Mouse (Mus musculus): ENCODE data around the gene Cic.

Cic gene

DNA sequence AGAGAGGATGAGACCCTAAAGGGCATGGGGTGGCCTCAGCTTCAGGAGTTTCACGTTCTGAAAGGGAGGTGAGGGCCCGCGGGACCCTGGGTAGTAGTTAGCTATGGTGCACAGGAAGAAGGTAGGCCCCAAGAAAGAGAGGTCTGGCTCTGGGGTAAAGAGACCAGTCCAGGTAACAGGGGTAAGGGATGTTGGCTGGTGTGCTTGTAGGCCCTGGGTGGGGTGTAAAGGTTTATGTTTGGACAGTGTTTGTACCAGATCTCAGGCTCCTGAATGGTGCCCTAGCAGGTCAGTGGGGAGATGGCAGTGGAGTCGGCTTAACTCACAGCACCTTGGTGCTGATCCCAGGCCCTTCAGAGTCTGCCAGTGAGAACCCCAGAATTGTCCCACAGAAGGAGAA, 1.5 kb downstream of the Cic start:
- DNase-seq (ENCODE audit: low read depth, low spot score) = no peak

DNA sequence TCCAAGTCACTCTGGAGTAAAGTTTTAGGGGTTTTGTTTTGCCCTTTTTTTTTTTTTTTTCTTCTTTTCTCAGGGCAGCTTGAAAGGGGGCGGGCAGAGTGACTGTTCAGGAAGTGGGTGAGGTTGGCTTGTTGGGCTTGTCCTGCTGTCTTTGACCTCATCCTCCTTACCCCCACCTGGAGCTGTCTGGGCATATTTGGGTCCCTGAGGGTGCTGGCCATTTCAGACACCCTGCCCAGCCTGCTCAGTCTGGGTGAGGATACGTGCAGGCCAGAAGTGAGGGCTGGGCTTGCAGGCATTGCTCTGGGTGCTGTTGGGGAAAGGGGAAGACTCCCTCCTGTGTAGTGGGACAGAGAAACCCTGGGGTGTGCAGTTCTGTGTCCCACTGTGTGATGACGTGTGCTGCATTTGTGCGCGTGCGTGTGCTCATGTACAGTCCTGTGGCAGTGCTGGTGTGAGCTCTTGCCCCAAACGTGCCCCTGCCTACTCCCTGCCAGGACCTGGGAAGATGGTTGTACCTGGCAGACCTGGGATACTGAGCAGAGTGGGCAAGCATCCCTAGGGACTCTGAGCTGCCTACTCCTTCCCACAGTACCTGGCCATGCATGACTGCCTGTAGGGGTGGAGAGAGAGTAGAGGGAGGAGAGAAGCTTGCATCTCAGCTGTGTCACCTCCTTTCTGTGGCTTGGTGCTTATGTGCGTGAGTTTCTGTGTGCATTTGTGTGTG, 2.2 kb downstream of the Cic start:
- no peak for DNase-seq (ENCODE audit: low read depth, low spot score)

DNA sequence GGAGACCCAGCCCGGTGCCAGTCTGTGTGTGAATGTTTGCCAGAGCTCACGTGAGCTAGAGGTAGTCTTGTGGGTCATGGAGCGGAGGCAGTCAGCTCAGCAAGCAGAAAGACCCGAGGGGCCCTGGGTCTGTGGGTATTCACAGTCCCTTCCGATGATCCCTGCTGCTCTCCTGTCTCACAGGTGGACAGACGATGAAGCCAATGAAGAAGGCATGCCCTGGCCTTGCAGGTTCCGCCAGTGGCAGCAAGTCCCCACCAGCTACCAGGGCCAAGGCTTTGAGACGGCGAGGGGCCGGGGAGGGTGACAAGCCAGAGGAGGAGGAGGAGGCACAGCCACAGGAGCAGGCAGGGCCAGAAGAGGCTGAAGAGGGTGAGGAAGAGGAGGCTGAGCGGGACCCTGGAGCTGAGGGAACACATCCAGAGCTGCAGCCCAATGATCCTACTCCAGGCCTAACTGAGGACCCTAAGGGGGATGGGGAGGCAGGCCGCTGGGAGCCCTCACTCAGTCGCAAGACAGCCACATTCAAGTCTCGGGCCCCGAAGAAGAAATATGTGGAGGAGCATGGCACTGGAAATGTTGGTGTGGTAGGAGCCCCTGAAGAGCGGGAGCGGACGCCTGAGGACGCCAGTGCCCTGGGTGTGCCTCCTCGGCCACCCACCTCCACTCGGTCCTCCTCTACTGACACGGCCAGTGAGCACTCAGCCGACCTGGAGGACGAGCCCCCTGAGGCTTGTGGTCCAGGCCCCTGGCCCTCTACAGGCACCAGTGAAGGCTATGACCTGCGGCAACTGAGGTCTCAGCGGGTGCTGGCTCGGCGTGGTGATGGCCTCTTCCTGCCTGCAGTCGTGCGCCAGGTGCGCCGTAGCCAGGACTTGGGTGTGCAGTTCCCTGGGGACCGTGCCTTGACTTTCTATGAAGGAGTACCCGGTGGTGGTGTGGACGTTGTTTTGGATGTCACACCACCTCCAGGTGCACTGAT, 3.4 kb downstream of the Cic start:
- no peak for DNase-seq (ENCODE audit: low read depth, low spot score)

DNA sequence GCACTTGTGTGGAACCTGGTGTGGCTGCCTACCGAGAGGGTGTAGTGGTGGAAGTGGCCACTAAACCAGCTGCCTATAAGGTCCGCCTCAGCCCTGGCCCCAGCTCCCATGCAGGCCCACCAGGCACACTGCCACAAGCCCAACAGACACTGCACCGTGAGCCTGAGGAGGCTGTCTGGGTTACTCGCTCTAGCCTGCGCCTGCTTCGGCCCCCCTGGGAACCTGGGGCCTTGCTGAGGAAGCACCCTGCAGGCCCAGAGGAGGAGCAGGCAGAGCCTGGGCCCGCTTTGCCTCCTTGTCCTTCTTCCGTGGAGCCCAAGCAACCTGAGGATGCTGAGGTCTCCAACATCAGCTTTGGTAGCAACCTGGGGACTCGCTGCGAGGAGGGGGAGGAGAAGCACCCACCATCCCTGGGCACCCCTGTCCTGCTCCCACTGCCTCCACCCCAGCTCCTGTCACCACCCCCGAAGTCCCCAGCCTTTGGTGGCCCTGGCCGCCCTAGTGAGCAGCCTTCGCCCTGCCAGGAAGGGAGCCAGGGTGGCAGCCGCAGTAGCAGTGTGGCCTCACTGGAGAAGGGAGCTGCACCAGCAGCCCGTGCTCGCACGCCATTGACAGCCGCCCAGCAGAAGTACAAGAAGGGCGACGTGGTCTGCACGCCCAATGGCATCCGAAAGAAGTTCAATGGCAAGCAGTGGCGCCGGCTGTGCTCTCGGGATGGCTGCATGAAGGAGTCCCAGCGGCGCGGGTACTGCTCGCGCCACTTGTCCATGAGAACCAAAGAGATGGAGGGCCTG, 4.3 kb downstream of the Cic start:
- no peak for DNase-seq (ENCODE audit: low read depth, low spot score)

DNA sequence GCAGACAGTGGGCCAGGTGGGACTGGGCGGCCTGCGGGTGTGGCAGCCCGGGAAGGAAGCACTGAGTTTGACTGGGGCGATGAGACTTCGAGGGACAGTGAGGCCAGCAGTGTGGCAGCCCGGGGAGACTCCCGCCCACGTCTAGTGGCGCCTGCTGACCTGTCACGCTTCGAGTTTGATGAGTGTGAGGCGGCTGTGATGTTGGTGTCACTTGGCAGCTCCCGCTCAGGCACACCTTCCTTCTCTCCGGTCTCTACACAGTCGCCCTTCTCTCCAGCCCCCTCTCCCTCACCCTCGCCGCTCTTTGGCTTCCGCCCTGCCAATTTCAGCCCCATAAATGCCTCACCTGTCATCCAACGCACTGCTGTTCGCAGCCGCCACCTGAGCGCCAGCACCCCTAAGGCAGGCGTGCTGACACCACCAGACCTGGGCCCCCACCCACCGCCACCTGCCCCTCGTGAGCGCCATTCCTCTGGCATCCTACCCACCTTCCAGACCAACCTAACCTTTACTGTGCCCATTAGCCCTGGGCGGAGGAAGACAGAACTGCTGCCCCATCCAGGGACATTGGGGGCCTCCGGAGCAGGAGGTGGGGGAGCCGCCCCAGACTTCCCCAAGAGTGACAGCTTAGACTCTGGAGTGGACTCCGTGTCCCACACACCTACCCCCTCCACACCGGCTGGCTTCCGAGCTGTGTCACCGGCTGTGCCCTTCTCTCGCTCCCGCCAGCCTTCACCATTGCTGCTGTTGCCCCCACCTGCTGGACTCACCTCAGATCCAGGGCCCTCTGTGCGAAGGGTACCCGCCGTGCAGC, 5.1 kb downstream of the Cic start:
- DNase-seq (ENCODE audit: low read depth, low spot score) = no peak

DNA sequence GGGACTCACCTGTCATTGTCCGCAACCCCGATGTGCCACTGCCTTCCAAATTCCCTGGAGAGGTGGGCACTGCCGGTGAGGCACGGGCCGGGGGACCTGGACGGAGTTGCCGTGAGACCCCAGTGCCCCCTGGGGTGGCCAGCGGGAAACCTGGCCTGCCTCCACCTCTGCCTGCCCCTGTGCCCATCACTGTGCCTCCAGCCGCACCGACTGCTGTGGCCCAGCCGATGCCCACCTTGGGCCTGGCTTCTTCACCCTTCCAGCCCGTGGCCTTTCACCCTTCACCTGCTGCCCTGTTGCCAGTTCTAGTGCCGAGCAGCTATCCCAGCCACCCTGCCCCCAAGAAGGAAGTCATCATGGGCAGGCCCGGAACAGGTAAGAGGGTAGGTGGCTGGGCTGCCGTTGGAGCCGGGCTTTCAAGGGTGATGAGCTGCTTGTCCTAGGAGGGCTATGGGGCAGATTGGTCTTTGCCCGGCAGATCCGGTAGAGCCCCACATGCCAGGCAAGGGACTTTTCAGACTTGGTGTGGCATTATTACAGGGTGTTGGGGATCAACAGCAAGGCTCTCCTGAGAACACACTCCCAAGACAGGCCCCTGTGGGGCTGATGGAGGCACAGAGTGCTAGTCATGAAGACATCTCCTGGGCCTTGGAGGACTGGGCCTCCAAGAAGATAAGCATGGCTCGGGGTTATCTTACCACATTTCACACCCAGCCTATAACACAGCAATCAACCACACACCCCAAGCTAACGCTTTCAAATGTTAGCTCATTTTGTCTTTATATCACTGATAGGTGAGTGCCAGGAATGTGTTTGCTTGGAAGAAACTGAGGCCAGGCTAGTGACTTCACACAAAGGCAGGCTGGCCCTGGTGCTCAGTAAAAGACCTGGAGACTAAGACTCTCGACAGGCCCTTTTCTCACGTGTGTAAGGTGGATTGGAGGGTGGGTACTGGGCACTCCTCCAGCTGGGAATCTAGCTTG, 6.0 kb downstream of the Cic start:
- no peak for DNase-seq (ENCODE audit: low read depth, low spot score)

DNA sequence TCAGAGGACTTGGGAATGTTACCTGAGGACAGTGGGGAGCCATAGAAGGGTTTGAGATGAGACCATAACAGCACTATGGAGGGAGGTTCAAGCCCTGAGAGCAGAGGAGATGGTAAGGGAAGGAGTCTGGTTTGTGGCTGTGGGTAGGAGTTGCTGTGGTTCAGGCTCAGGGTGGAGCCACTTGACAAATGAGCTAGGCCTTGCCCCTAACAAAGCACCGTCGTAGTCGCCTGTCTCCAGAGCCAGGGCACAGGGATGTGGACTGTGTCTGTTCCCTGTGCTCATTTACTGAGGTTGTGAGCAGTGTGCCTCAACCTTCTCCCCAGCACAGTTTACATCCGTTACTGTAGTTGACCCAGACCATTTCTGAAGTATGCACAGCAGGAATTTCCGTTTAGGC, 7.1 kb downstream of the Cic start:
- no peak for DNase-seq (ENCODE audit: low read depth, low spot score)

DNA sequence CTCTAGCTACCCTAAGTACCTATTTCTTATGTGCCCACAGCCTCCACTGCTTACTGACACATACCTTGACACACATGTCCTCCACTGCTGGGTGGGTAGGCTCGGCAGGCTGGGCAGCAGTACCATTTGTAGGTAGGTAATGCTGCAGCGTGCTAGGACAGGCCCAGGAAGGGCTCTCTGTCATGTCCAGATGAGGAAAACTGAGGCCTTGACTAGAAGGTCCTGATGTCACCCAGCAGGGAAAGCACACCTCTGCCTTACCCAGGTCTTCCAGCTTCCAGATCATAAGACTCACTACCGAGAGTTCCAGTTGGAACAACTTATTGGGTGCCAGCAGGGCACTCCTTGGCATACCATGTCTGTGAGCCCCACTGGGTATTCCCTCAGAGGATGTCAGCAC, 7.5 kb downstream of the Cic start:
- DNase-seq (ENCODE audit: low read depth, low spot score) = no peak

DNA sequence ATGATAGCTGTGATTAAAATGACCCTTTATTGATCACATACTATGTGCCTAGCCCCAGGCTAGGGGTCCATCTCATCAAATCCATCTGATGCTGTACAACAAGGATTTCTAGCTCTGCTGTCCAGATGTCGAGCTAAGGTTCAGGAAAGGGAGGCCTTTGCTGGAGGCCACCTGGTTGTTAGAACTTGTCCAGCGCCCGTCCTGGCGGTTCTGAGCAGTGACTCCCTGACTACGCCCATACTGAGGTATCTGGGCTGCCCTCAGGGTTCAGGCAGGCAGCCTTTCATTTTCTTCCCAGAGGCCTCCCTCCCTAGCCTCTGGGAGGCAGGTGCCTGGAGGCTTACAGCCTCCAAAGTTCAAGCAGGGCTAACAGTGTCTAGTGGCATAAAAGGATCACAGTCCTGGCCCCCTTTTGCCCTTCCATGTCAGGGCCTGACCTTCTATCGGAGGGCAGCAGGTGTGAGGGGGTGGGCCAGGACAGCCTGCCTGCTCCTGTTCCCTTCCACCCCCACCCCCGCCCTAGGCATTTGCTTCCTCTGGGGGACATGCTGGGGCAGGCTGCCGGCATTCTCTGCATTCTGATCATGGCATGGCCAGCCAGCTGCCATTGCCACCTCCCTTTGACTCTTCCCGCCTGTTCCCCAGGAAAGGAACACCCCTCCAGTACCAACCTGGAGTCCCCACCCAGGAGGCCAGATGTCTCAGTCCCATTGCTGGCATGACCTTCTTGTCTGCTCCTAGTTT, 8.2 kb downstream of the Cic start:
- DNase-seq (ENCODE audit: low read depth, low spot score) = peak; percentile 67

DNA sequence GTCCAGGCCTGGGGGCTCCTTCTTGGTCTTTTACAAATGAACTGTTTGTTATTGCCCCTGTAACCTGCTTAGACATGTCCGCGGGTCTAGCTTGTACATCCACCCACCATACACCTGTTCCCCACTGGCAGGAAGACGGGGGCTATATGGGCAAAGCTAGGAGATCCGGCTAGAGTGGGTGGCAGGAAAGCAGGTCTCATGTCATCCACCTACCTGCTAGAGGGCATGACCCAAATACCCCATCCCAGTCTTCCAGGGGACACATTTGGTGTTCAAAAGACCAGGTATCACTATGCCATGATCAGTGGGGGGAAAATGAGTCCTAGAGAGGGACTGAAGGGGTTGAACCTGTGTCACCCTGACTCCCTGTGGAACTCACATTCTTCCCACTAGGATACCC, 9.9 kb downstream of the Cic start:
- no peak for DNase-seq (ENCODE audit: low read depth, low spot score)

DNA sequence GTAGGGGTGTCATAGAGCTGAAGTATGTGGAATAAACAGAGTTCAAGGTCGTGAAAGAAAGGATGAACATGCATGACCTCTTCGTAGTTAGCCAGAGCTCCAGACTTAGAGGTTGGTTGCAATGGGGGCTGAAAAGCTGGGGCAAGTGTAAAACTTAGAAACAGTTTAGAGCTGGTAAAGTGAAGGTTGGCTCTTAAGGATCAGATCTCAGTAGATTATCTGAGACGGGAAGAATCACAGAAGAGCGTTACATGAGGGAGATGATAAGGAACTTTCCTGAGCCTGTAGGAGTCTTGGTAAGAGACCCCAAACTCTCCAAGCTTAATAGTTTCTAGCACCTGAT, 10.5 kb downstream of the Cic start:
- DNase-seq (ENCODE audit: low read depth, low spot score) = no peak

DNA sequence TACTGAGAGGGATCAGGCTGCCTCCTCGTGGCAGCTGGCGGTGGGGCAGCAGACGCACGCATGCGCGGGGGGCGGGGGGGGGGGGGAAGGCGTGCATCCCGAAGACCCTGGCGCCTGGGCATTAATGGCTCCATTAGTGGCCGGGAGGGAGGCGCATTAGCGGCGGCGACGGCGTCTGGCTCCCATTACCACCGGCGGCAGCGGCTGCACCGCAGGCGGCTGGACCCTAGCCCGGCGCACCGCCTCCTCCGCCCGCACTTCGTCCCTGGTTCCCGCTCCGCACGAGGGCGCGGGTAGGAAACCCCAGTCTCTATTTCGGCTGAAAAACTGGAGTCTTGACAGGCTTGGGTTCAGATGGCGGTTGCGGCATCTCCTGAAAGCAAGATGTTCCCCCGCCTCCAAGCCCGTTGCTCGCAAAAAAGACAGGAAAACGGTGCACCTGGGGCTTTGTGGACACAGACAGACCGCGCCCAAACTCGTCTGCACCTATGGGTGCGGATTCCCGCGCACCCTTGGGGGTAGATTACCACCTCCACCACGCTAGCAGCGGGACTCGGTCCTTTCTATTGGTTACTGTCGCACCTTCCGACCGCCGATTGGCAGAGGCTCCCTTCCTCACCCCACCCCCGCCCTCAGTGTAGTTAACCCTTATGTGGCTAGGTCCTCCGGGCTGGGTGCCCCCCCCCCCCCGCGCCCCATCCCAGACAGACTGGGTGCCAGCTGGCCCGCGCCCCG, 11.0 kb downstream of the Cic start:
- peak; percentile 81 for DNase-seq (ENCODE audit: low read depth, low spot score)

DNA sequence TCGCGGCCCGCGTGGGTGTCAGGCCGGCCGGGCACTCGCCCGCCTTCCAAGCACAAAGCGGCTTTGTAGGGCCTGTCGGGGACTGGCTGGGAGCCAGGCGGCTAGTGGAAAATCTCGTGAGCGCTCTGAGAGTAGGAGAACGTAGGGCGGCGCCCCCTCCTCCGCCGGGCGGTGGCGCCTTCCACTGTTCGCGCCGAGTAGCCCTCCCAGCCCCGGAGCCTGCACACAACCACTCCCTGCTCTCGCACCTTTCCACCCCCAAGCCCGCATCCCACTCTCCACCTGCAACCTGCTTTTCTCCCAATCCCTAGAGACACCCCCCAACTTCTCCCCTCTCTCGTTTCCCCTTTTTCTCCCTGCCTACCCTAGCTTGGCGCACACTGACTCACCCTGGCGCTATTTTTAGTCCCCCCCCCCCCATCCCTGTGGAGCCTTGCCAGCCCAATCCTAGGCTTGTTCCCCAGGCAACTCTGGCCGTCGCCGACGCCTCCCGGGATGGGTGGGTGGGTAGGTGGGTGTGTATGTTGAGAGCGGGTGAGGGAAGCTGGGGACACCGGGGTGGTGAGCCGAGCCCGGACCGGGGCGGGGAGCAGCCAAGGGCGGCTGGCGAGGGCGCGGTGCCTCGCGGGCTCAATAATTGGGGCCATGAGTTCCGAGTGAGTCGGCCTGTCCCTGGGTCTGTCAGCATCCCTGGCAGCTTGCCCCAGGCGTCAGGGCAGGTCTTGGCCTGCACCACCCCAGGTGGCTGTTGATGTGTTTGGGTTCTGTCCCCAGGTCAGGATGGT, 11.8 kb downstream of the Cic start:
- DNase-seq (ENCODE audit: low read depth, low spot score) = peak; percentile 86

DNA sequence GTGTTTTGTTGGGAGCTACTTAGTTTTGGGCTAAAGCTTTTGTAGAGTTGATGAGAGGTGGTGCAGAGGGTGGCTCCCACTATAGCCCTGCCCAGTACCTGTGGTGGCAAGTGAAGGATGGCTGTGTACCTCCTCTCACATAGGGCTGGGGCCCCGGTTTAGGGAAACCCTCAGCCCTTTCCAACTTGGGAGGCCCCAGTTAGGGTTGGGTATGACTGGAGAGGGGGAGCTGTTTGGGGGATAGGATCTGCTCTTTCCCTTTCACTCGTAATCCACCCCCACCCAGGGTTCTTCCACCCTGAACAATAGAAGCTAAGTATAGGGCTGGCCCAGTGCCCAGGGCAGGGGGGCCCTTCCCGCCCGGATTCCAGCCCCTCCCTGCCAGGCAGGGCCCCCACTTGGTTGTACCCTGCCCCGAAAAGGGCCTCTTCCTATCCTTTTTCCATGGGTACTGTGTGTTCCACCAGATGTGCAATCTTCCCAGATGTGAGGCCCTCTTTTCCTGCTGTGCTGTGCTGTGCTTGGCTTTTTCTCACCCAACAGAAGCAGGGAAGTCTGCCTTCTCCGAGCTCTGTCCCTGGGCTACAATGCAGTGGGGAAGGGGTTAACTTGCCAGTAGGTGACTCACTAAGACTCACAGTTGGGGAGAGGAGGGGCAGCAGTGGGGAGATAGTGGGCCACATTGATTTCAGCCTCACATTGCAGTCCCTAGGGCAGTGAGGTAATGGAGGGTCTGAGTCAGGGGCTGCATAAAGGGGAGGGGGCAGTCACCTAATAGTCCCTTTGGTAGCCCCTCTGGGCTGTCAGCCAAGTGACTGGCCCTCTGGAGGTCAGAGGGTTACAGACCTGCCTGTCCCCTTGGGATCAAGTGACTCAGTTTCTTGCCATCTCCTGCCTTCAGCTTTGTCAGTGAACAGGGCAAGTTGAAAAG, 12.6 kb downstream of the Cic start:
- DNase-seq (ENCODE audit: low read depth, low spot score) = no peak

DNA sequence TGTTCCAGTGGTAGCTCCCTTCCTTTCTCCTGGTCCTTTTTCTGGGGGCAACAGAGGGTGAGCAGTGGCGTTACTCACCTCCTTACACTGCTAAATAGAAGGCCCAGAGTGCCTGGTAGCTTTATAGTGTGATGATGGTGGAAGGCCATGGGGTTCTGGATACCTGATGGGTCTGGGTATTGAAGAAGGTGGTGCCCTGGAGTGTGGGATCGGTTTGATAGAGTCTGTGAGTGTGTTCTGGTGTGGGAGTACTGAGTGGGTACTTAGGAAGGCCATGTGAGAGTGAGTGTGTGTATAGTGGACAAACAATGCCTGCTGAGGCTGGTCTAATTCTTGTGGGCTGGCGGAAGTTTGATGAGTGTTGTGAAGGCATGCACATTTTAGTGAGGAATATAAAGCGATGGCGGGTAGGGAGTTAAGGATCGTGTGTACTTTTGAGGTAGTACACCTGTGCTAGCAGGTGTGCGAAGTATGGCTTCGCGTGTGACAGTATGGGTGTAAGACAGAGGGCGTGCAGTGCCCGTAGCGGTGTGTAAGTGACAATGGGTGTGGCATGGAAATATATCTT, 13.7 kb downstream of the Cic start:
- no peak for DNase-seq (ENCODE audit: low read depth, low spot score)

Measured in ES-CJ7 (cell line).